In the genomic region with DNA sequence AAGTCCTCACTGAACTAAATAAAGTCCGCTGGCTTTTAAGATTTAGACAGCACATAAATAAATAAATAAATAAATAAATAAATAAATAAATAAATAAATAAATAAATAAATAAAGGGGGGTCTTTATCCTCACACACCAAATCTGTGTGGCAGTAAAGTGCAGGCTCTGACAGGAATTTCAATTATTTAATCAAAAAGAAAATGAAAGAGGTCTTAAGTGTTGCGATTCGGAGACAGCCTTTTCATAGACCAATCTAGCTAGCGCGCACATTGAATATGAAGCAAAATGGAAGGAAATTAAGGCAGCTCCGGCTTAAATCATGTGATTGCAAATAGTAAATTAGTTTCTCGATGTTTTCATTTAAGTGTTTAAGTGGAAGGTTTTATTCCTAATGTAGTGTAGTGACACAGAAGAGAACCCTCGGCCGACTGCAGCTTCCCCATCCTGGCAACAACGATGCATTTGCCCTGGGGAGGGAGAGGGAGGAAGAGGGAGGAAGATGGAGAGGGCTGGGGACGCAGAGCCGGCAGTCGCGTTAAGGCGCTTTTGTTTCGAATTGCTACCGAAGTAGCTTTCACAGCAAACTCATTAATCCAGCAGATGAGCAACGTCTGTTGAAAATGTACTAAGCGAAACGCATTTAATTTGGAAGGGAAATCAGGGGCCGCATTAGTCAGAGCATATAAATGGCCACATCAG, we compare ENCODE assay signal across 10 mouse cellular contexts. TPM values are rescaled to one million over a fixed set of nuclear protein-coding genes. Genes with fewer than 3 reads are reported as not detected.
A peak's percentile ranks its signal among the peaks of the same experiment; 100 is the strongest.
DNase-seq lines count a peak whose midpoint lies in the region; ATAC-seq and TF ChIP-seq lines count a peak whose summit lies in the region.
"Had no signal": no experiment of that assay in that cellular context is flagged by ENCODE, and none has a peak within 500 bp of the region (broad histone marks: within the 10 kb centered on the region; RNA-seq: fewer than 3 reads in every experiment).

No protein-coding gene starts in this region.

- H3K27me3 ChIP-seq in kidney, adult 2 months (replicated peaks; ENCODE audit: control insufficient read depth, insufficient read depth, low read length), result no peaks in the 10 kb centered on the region; the same call in 1 of the 2 replicates
- H3K27me3 ChIP-seq in midbrain, embryonic 12.5 days, result peaks cover 49% of the 10 kb centered on the region

- peak overlapping the region; percentile 31; the same call in 1 of the 2 replicates for H3K9ac ChIP-seq in midbrain, embryonic 12.5 days (replicated peaks)

- 9% methylated on average over 21 of the region's 21 CpGs for WGBS in kidney, adult 2 months
- WGBS in midbrain, embryonic 12.5 days, result 6% methylated on average over 21 of the region's 21 CpGs

- no peak overlapping the region for H3K27ac ChIP-seq in kidney, adult 2 months (ENCODE audit: insufficient read depth, low read depth, low read length)
- 0 out of 2 replicates have a peak overlapping the region, but pooled peaks have one; percentile 20 for H3K27ac ChIP-seq in midbrain, embryonic 12.5 days (replicated peaks)

- peaks cover 3% of the 10 kb centered on the region; the same call in 1 of the 2 replicates for H3K4me1 ChIP-seq in kidney, adult 2 months (ENCODE audit: control insufficient read depth, insufficient read depth, low read length)
- peaks cover 7% of the 10 kb centered on the region; the same call in 1 of the 2 replicates for H3K4me1 ChIP-seq in midbrain, embryonic 12.5 days

- H3K4me2 ChIP-seq in midbrain, embryonic 12.5 days (replicated peaks), result peak overlapping the region; percentile 55

- DNase-seq in kidney, adult 2 months, result no peak
- DNase-seq in kidney, adult 9 months, result no peak
- peak; percentile 47 for DNase-seq in brain, adult 2 months (ENCODE audit: low read depth, low spot score)
- no peak for DNase-seq in ovary, postnatal 36 days (ENCODE audit: low spot score)
- DNase-seq in urinary bladder, postnatal 4 days (ENCODE audit: low spot score in 2 of 2), result no peak
- DNase-seq in layer of hippocampus, postnatal 36 days, result no peak

- H3K36me3 ChIP-seq in kidney, adult 2 months (ENCODE audit: control insufficient read depth, insufficient read depth, low read length), result no peaks in the 10 kb centered on the region
- H3K36me3 ChIP-seq in midbrain, embryonic 12.5 days, result no peaks in the 10 kb centered on the region

- TF ChIP-seq POLR2A in kidney, adult 2 months (IDR thresholded peaks at IDR 0.05; ENCODE audit: low read depth, low read length), result no peak

- H3K9me3 ChIP-seq in midbrain, embryonic 12.5 days, result no peaks in the 10 kb centered on the region

- H3K4me3 ChIP-seq in kidney, adult 2 months (ENCODE audit: insufficient read depth, low read depth, low read length), result peak overlapping the region; percentile 46
- peak overlapping the region; percentile 36 for H3K4me3 ChIP-seq in midbrain, embryonic 12.5 days

- TF ChIP-seq CTCF in kidney, adult 2 months (conservative IDR thresholded peaks at IDR 0.05; ENCODE audit: insufficient read depth, insufficient read length, low read depth, low read length), result no peak

- ATAC-seq in granulocyte monocyte progenitor cell, adult 5-6 weeks (replicated peaks; ENCODE audit: poor library complexity, severe bottlenecking), result 0 out of 2 replicates have a peak, but pooled peaks have one; percentile 25
- ATAC-seq in midbrain, embryonic 12.5 days (ENCODE audit: low FRiP score, low read depth), result no peak; the same call in 1 of the 2 replicates
- ATAC-seq: Patski had no signal

RNA-seq across cellular contexts. Expression of a gene that starts 15.3 kb away (rescaled TPM):
- not detected in 2 replicates for polyA plus RNA-seq in kidney, adult 2 months (2012; rRNA removed)
- total RNA-seq in granulocyte monocyte progenitor cell, adult 5-6 weeks (2014; fragmentation: Nextera tagmentation), result not detected in 2 replicates
- not detected in 2 replicates for total RNA-seq in granulocyte monocyte progenitor cell, adult 5-6 weeks (2017)
- 1.2 and 3.5 TPM in 2 replicates for polyA plus RNA-seq in midbrain, embryonic 12.5 days (2016; fragmentation: Nextera tagmentation; extraction: Ambion mirVana)
- total RNA-seq in layer of hippocampus, postnatal 36 days (2021), result not detected
- total RNA-seq: heart, postnatal 36 days had no signal
- polyA plus RNA-seq: Patski had no signal

RNA-seq across cellular contexts. Expression of a gene that starts 57.8 kb away (rescaled TPM):
- 3,384 and 3,621 TPM in 2 replicates for polyA plus RNA-seq in kidney, adult 2 months (2012; rRNA removed)
- 2,268 and 2,405 TPM in 2 replicates for total RNA-seq in granulocyte monocyte progenitor cell, adult 5-6 weeks (2014; fragmentation: Nextera tagmentation)
- 4,273 and 4,449 TPM in 2 replicates for total RNA-seq in granulocyte monocyte progenitor cell, adult 5-6 weeks (2017)
- 2,718 and 2,773 TPM in 2 replicates for polyA plus RNA-seq in midbrain, embryonic 12.5 days (2016; fragmentation: Nextera tagmentation; extraction: Ambion mirVana)
- 1,000 to 10,000 TPM; 2,357 to 2,519 TPM for total RNA-seq in layer of hippocampus, postnatal 36 days (2021)
